Mouse (Mus musculus) granulocyte monocyte progenitor cell, adult 5-6 weeks (primary cell): Measurements from ENCODE around the gene Camp. TPM values are rescaled to one million over a fixed set of nuclear protein-coding genes. Genes with fewer than 3 reads are reported as not detected.
"Not testable (repeated sequence)": the region's sequence is repeated elsewhere in the genome, so short reads cannot be mapped to it uniquely, and the experiment has no call there.

Experiments used
- ATAC-seq: replicated peaks from 2 replicates; pipeline ENCODE4 v1.8.0; 2016; ENCODE audit warnings: mild to moderate bottlenecking, moderate TSS enrichment, inconsistent platforms; ENCODE audit not compliant: poor library complexity, severe bottlenecking
- total RNA-seq, 2 experiments: library from RNA; stranded (forward) in 1 of 2; stranded (reverse) in 1 of 2; fragments of 200-712, 200-1000 nt in 1 of 2; fragments of >200 nt in 1 of 2; fragmentation: Nextera tagmentation in 1 of 2; gene quantifications; 2 replicates each; pipeline ENCODE4 v1.2.3; 2014 to 2017

Camp gene
- total RNA-seq, 2 experiments from 2014 or later, result 37.6 to 173 TPM

GRCm38 (mm10) chr9:109855947-109856346 lies 6.5 kb upstream of the Camp start:
- ATAC-seq, result no peak

GRCm38 (mm10) chr9:109854341-109854740 lies 4.9 kb upstream of the Camp start:
- ATAC-seq, result peak; percentile 30; the same call in 1 of the 2 replicates

GRCm38 (mm10) chr9:109850099-109850498 lies 682 bp upstream of the Camp start:
- no peak for ATAC-seq

GRCm38 (mm10) chr9:109833088-109833412 lies 16.4 kb downstream of the Camp start:
- peak; percentile 20 for ATAC-seq

GRCm38 (mm10) chr9:109832391-109833087 lies 16.9 kb downstream of the Camp start, which contains the start of gene Nme6:
Gene Nme6 (plus strand): TSS chr9:109832749.
- peak; percentile 97 for ATAC-seq

- ATAC-seq, result no peak
Observed at GRCm38 (mm10) chr9:109826181-109826580, 23.2 kb downstream of the Camp start.

- ATAC-seq, result no peak
Observed at GRCm38 (mm10) chr9:109825739-109826138, 23.7 kb downstream of the Camp start.

GRCm38 (mm10) chr9:109816341-109816740 lies 33.1 kb downstream of the Camp start:
- ATAC-seq, result no peak

- ATAC-seq, result no peak
Observed at GRCm38 (mm10) chr9:109813424-109813823, 36.0 kb downstream of the Camp start.

- ATAC-seq, result no peak
Observed at GRCm38 (mm10) chr9:109811980-109812379, 37.4 kb downstream of the Camp start, which contains the start of gene Spink8. Gene Spink8 (plus strand): TSS chr9:109812280.

- peak; percentile 61 for ATAC-seq
Observed at GRCm38 (mm10) chr9:109807898-109808297, 41.5 kb downstream of the Camp start.

GRCm38 (mm10) chr9:109806695-109807293 lies 42.6 kb downstream of the Camp start:
- ATAC-seq, result no peak

GRCm38 (mm10) chr9:109806260-109806659 lies 43.2 kb downstream of the Camp start:
- no peak for ATAC-seq

- ATAC-seq, result not testable (repeated sequence)
Observed at GRCm38 (mm10) chr9:109805596-109805995, 43.8 kb downstream of the Camp start.

GRCm38 (mm10) chr9:109798051-109798450 lies 51.4 kb downstream of the Camp start:
- ATAC-seq, result peak; percentile 46; the same call in 1 of the 2 replicates

Other genes starting within 250 kb of the Camp start
- not detected in 2 replicates for gene Fbxw24, start 223.6 kb downstream of the Camp start, total RNA-seq (2014; fragmentation: Nextera tagmentation)
- not detected in 2 replicates for gene Fbxw24, start 223.6 kb downstream of the Camp start, total RNA-seq (2017)
- gene Fbxw25, start 185.0 kb downstream of the Camp start, total RNA-seq (2014; fragmentation: Nextera tagmentation), result not detected in 2 replicates
- gene Fbxw25, start 185.0 kb downstream of the Camp start, total RNA-seq (2017), result not detected in 2 replicates
- not detected in 2 replicates for gene Fbxw18, start 146.9 kb downstream of the Camp start, total RNA-seq (2014; fragmentation: Nextera tagmentation)
- gene Fbxw18, start 146.9 kb downstream of the Camp start, total RNA-seq (2017), result not detected in 2 replicates
- gene Fbxw26, start 103.5 kb downstream of the Camp start, total RNA-seq (2014; fragmentation: Nextera tagmentation), result not detected in 2 replicates
- gene Fbxw26, start 103.5 kb downstream of the Camp start, total RNA-seq (2017), result not detected in 2 replicates
- not detected in 2 replicates for gene Fbxw27, start 58.9 kb downstream of the Camp start, total RNA-seq (2014; fragmentation: Nextera tagmentation)
- not detected in 2 replicates for gene Fbxw27, start 58.9 kb downstream of the Camp start, total RNA-seq (2017)
- not detected in 2 replicates for gene Spink8, start 37.3 kb downstream of the Camp start, total RNA-seq (2014; fragmentation: Nextera tagmentation)
- gene Spink8, start 37.3 kb downstream of the Camp start, total RNA-seq (2017), result not detected in 2 replicates
- 54.0 and 59.5 TPM in 2 replicates for gene Nme6, start 16.9 kb downstream of the Camp start, total RNA-seq (2014; fragmentation: Nextera tagmentation)
- gene Nme6, start 16.9 kb downstream of the Camp start, total RNA-seq (2017), result 22.1 and 28.4 TPM in 2 replicates
- 45.1 and 52.5 TPM in 2 replicates for gene Cdc25a, start 26.0 kb upstream of the Camp start, total RNA-seq (2014; fragmentation: Nextera tagmentation)
- 50.6 and 54.4 TPM in 2 replicates for gene Cdc25a, start 26.0 kb upstream of the Camp start, total RNA-seq (2017)
- gene Map4, start 81.8 kb upstream of the Camp start, total RNA-seq (2014; fragmentation: Nextera tagmentation), result 33.3 and 42.6 TPM in 2 replicates
- gene Map4, start 81.8 kb upstream of the Camp start, total RNA-seq (2017), result 17.1 and 22.3 TPM in 2 replicates